Mouse (Mus musculus) forebrain, postnatal 0 days (tissue): ENCODE results near the gene Dmgdh. TPM values are rescaled to one million over a fixed set of nuclear protein-coding genes. Genes with fewer than 3 reads are reported as not detected.

Source experiments
- ATAC-seq: fragments of 200-750 bp; cut with Nextera tagmentation; 2 replicates; pipeline ENCODE4 v1.8.0; 2017; ENCODE audit warnings: mild to moderate bottlenecking, moderate library complexity
- DNase-seq: peaks from one replicate; pipeline ENCODE4 v3.0.0-alpha.2; 2015
- H3K27ac ChIP-seq: fragments of 300-500 bp; sonication (generic); 2 replicates; pipeline ENCODE4 v1.5.1; 2014; ENCODE audit warnings: low read depth, mild to moderate bottlenecking, antibody characterized with exemption, low read length, moderate library complexity, mixed read lengths
- H3K27me3 ChIP-seq: fragments of 300-500 bp; sonication (generic); 2 replicates; pipeline ENCODE4 v1.6.1; 2014; ENCODE audit warnings: mild to moderate bottlenecking, low read length, mixed read lengths; ENCODE audit not compliant: insufficient read depth
- H3K36me3 ChIP-seq: fragments of 300-500 bp; sonication (generic); 2 replicates; pipeline ENCODE4 v1.6.1; 2014; ENCODE audit warnings: mild to moderate bottlenecking, moderate library complexity; ENCODE audit not compliant: insufficient read depth
- H3K4me1 ChIP-seq: fragments of 300-500 bp; sonication (generic); 2 replicates; pipeline ENCODE4 v1.6.1; 2014; ENCODE audit warnings: antibody characterized with exemption; ENCODE audit not compliant: insufficient read depth
- H3K4me2 ChIP-seq: fragments of 300-500 bp; sonication (generic); 2 replicates; pipeline ENCODE4 v1.6.1; 2014; ENCODE audit warnings: low read depth, mild to moderate bottlenecking, moderate library complexity
- H3K4me3 ChIP-seq: fragments of 300-500 bp; sonication (generic); 2 replicates; pipeline ENCODE4 v1.5.1; 2014; ENCODE audit warnings: low read depth, low read length, mixed read lengths
- H3K9ac ChIP-seq: fragments of 300-500 bp; sonication (generic); 2 replicates; pipeline ENCODE4 v1.6.1; 2014; ENCODE audit warnings: mild to moderate bottlenecking
- H3K9me3 ChIP-seq: fragments of 300-500 bp; sonication (generic); 2 replicates; pipeline ENCODE4 v1.6.1; 2016; ENCODE audit warnings: low read length
- CTCF ChIP-seq: sonication (generic); IDR thresholded peaks from 2 replicates; pipeline ENCODE4 v1.5.1; 2016; ENCODE audit warnings: antibody characterized with exemption, control low read depth, low read depth
- WGBS: fragments of 180-500 bp; shearing (Covaris S2); extraction: QIAGEN DNeasy Blood & Tissue Kit; methylation state at CpG from one replicate; pipeline ENCODE4 v1.1.7; 2014; 5-methylcytosine and 5-hydroxymethylcytosine counted together
- polyA plus RNA-seq: library from polyadenylated mRNA; unstranded; fragments of >200 nt; fragmentation: Nextera tagmentation; extraction: Ambion mirVana; gene quantifications from 2 replicates; pipeline ENCODE4 v1.2.1, GENCODE M21; 2015
- total RNA-seq: library from RNA; depleted of rRNA; stranded (reverse); fragments of >200 nt; gene quantifications from 2 replicates; pipeline ENCODE4 v1.2.3, GENCODE M21; 2014

Dmgdh gene
- total and polyA plus RNA-seq, 2 experiments from 2014 or later = 0.13 to 0.19 TPM

DNA sequence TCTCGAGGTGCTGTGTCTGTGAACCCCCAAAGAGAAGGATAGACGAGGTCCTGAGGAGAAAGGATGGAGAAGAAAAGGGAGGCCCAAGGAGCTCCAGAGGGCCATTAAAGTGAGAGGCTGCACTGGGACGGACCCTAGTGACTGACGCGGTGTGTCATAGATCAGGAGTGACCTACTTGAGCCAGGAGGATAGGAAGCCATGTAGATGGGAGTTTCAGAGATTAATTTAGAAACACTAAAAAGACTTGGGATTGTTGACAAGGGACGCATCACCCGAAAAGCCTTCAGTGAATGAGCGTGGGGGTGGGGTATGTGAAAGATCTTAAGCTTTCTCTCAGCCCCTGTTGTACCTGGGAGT, 98.0 kb downstream of the Dmgdh start:
- peak overlapping the region; percentile 68 for H3K4me3 ChIP-seq
- ATAC-seq (no peak; the same call in 1 of the 2 replicates), DNase-seq (no peak)
- peak overlapping the region; percentile 87 for H3K27ac ChIP-seq
- H3K27me3 ChIP-seq = no peaks in the 10 kb centered on the region
- peak overlapping the region; percentile 93 for H3K9ac ChIP-seq
- no peaks in the 10 kb centered on the region for H3K36me3 ChIP-seq
- WGBS = 30% methylated on average over 8 of the region's 8 CpGs
- H3K4me2 ChIP-seq = peak overlapping the region; percentile 98
- H3K4me1 ChIP-seq = 0 out of 2 replicates have a peak, but pooled peaks cover 5% of the 10 kb centered on the region
- H3K9me3 ChIP-seq = no peaks in the 10 kb centered on the region
- no peak for TF ChIP-seq CTCF

- DNase-seq = no peak
- no peak for ATAC-seq
- TF ChIP-seq CTCF = no peak
- H3K4me3 ChIP-seq = no peak overlapping the region; the same call in 1 of the 2 replicates
- no peaks in the 10 kb centered on the region for H3K27me3 ChIP-seq
- no peak overlapping the region for H3K9ac ChIP-seq
- peak overlapping the region; percentile 98 for H3K4me2 ChIP-seq
- no peak overlapping the region for H3K27ac ChIP-seq
- H3K4me1 ChIP-seq = 0 out of 2 replicates have a peak, but pooled peaks cover 5% of the 10 kb centered on the region
- 78% methylated on average over 7 of the region's 7 CpGs for WGBS
- H3K36me3 ChIP-seq = no peaks in the 10 kb centered on the region
- H3K9me3 ChIP-seq = no peaks in the 10 kb centered on the region
Observed at GRCm38 (mm10) chr13:93772861-93773260, 98.6 kb downstream of the Dmgdh start.

DNA sequence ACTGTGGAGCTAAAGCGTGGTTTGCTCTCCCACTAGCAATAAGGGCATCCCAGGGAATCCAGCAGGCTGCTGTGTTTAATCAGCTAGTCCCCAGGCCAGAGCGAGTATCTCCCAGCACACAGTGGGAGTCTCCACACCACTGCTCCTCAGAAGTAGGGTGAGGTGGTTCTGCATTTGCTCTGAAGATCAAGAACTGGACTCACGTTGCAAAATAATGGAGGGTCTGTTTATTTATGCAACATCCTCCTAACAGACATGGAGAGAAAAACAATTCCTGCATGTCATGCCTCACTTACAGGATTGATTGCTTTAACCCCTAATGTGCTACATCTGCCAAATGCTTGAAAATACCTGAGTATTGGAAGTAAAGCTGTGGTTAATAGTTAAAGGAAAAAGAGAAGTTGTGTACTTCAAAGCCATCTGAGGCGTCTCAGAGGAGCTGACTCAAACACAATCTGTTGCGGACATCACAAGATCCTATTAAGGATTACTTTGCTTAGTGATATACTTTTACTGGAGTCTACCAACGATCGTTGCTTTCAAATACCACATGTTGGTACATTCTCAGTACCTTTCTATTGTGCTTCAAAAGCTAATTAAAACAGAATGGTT, 99.6 kb downstream of the Dmgdh start:
- no peak overlapping the region for H3K9ac ChIP-seq
- H3K27me3 ChIP-seq = no peaks in the 10 kb centered on the region
- 67% methylated on average over 7 of the region's 7 CpGs for WGBS
- H3K4me1 ChIP-seq = 0 out of 2 replicates have a peak, but pooled peaks cover 5% of the 10 kb centered on the region
- no peaks in the 10 kb centered on the region for H3K9me3 ChIP-seq
- DNase-seq = no peak
- no peaks in the 10 kb centered on the region for H3K36me3 ChIP-seq
- TF ChIP-seq CTCF = no peak
- no peak overlapping the region for H3K4me2 ChIP-seq
- no peak for ATAC-seq
- no peak overlapping the region for H3K4me3 ChIP-seq
- H3K27ac ChIP-seq = no peak overlapping the region

DNA sequence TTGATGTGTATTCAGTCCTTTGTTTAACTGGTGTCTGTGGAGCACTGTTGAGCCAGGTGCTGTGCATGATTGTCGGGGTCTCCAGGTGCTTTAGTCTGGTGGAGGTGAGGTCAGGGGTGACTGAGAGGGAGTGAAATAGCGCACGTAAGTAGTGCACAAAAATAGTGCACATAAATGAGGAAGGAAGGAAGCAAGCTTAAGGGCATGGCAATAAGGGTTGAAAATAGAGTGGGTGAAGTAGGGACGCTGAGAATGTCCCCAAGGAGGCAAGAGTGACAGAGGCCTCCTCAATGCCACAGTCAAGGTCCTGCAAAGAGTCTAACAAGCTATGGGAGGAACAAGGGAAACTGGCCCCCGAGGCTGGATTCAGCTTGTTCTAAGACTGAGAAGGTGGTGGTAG, 108.6 kb downstream of the Dmgdh start:
- H3K4me2 ChIP-seq = no peak overlapping the region
- H3K36me3 ChIP-seq = no peaks in the 10 kb centered on the region
- H3K4me1 ChIP-seq = peaks cover 6% of the 10 kb centered on the region; the same call in 1 of the 2 replicates
- DNase-seq = no peak
- WGBS = 90% methylated on average over 5 of the region's 5 CpGs
- H3K27ac ChIP-seq = no peak overlapping the region
- ATAC-seq = no peak
- H3K9ac ChIP-seq = no peak overlapping the region
- no peak for TF ChIP-seq CTCF
- no peaks in the 10 kb centered on the region for H3K9me3 ChIP-seq
- H3K4me3 ChIP-seq = no peak overlapping the region
- H3K27me3 ChIP-seq = no peaks in the 10 kb centered on the region

GRCm38 (mm10) chr13:93785329-93785728, 111.1 kb downstream of the Dmgdh start:
- no peak overlapping the region for H3K9ac ChIP-seq
- peaks cover 6% of the 10 kb centered on the region; the same call in 1 of the 2 replicates for H3K4me1 ChIP-seq
- ATAC-seq (no peak), DNase-seq (no peak)
- no peak overlapping the region for H3K4me2 ChIP-seq
- 86% methylated on average over 3 of the region's 3 CpGs for WGBS
- H3K36me3 ChIP-seq = no peaks in the 10 kb centered on the region
- H3K9me3 ChIP-seq = no peaks in the 10 kb centered on the region
- no peak overlapping the region for H3K4me3 ChIP-seq
- no peak overlapping the region for H3K27ac ChIP-seq
- TF ChIP-seq CTCF = peak; percentile 29; the same call in 1 of the 2 replicates
- H3K27me3 ChIP-seq = no peaks in the 10 kb centered on the region

DNA sequence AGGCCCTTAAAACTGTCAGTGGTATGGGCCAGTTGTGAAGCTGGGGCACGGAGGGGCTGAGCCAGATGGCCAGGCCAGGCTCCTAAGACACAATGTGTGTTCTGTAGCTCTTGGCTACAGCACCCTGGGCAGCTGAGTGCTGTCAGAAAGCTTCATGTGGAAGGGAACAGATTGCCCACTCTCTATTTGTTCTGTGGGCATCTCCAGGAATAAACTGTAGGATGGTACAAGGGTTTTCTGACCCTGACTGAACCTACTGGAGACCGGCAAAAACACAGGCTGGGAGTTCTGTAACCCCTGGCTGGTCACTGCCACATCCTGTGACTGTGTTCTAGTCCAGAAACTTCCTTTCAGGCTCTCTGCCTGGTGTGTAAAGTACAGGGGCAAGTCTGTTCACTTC, 111.8 kb downstream of the Dmgdh start:
- Histone ChIP-seq H3K27me3 (no peaks in the 10 kb centered on the region), H3K27ac (no peak overlapping the region), H3K4me2 (no peak overlapping the region), H3K4me3 (no peak overlapping the region), H3K36me3 (no peaks in the 10 kb centered on the region), H3K9ac (no peak overlapping the region), H3K4me1 (peaks cover 6% of the 10 kb centered on the region; the same call in 1 of the 2 replicates), H3K9me3 (no peaks in the 10 kb centered on the region)
- no peak for DNase-seq
- TF ChIP-seq CTCF = no peak
- 64% methylated on average over 2 of the region's 2 CpGs for WGBS
- peak; percentile 67 for ATAC-seq

DNA sequence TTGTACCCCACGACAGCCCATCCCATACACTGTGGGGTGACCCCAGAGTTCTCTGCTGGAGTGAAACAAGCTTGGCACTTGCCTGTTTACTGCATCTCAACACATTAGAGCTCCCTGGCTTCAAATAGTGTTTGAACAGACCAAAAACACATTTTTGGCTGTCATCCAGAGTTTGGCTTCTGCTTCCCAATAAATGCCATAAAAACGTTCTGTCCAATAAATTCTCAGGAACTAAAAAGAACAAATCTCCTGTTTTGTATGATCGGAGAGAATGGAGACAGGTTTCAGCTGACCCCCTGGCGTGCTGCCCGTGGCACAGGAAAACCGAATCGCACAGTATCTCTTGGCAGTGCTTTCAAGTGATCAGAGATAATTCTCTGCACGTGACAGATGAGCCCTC, 113.4 kb downstream of the Dmgdh start:
- no peak overlapping the region for H3K4me3 ChIP-seq
- peak; percentile 62; the same call in 1 of the 2 replicates for ATAC-seq
- WGBS = 31% methylated on average over 8 of the region's 8 CpGs
- H3K9ac ChIP-seq = no peak overlapping the region
- peak; percentile 73 for DNase-seq
- H3K27me3 ChIP-seq = no peaks in the 10 kb centered on the region
- no peak overlapping the region for H3K27ac ChIP-seq
- no peaks in the 10 kb centered on the region for H3K9me3 ChIP-seq
- H3K4me2 ChIP-seq = no peak overlapping the region
- TF ChIP-seq CTCF = no peak
- peaks cover 6% of the 10 kb centered on the region; the same call in 1 of the 2 replicates for H3K4me1 ChIP-seq
- no peaks in the 10 kb centered on the region for H3K36me3 ChIP-seq
